Mouse (Mus musculus) small intestine, adult 2 months (tissue): ENCODE measurements around the gene Ypel1.

Source experiments
- CTCF ChIP-seq: fragments of 200-500 bp; IDR thresholded peaks from 2 replicates; pipeline ENCODE4 v1.5.1; 2012; ENCODE audit warnings: low read depth, mild to moderate bottlenecking, control low read depth, inconsistent platforms, low read length, moderate library complexity, mixed read lengths; ENCODE audit not compliant: insufficient replicate concordance, insufficient read length; ENCODE audit errors: extremely low read depth
- POLR2A ChIP-seq: fragments of 200-500 bp; IDR thresholded peaks from 2 replicates; pipeline ENCODE4 v1.6.1; 2012; ENCODE audit warnings: low read depth, mild to moderate bottlenecking, control low read depth, inconsistent platforms, low read length, moderate library complexity

DNA sequence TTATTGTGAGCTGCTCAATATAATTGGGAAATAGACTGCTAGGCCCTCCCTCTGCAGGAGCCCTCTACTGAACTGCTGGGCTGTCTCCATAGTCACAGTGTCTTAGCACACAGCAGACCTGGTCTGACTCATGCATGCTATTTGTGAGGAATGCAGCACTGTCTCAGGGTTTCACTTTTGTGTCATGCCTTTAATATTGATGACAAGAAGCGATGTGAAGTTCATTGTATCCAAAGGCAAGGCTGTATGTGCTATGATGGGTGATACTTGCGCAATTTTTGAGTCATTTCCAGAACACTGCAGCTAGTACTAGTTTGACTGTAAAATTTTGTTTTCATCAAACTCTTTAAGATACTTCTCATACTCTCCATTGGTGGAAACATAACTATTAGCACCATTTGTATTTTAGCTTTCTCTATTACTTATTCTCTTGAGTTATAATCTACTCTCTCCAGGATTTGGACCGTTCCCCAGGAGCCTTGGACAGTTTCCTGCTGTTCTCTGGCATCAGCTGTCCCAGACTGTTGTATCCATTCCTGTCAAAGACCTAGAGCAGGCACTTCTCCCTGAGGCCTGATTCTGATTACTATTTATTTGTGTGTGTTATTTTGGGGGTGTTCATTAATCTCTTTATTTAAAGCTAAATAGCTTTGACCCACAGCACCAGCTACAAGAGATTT lies 44.9 kb upstream of the Ypel1 start:
- no peak for TF ChIP-seq POLR2A
- no peak for TF ChIP-seq CTCF
